Mouse (Mus musculus): Measurements from ENCODE around the gene Gjc3. TPM values are rescaled to one million over a fixed set of nuclear protein-coding genes. Genes with fewer than 3 reads are reported as not detected.
"Not testable (repeated sequence)": the region's sequence is repeated elsewhere in the genome, so short reads cannot be mapped to it uniquely, and the experiment has no call there.

The Gjc3 gene
- polyA plus RNA-seq, 1 experiment from 2014 or later = 0.92 TPM

GRCm38 (mm10) chr5:137956404-137956803 is 6.5 kb downstream of the Gjc3 start:
- H3K9me3 ChIP-seq (replicated peaks) = no peaks in the 10 kb centered on the region
- 89% methylated on average over 3 of the region's 3 CpGs for WGBS
- H3K36me3 ChIP-seq = no peaks in the 10 kb centered on the region

GRCm38 (mm10) chr5:137951218-137951617 is 11.7 kb downstream of the Gjc3 start:
- ATAC-seq (ENCODE audit: insufficient number of reproducible peaks, low FRiP score, low TSS enrichment, low read depth) = no peak
- 33% methylated on average over 6 of the region's 6 CpGs for WGBS
- Histone ChIP-seq H3K4me2 (replicated peaks) (no peak overlapping the region), H3K4me1 (no peaks in the 10 kb centered on the region), H3K36me3 (no peaks in the 10 kb centered on the region), H3K9ac (no peak overlapping the region), H3K4me3 (replicated peaks) (no peak overlapping the region), H3K27ac (replicated peaks) (no peak overlapping the region), H3K9me3 (replicated peaks) (no peaks in the 10 kb centered on the region), H3K27me3 (no peaks in the 10 kb centered on the region)

More at GRCm38 (mm10) chr5:137956404-137956803, 6.5 kb downstream of the Gjc3 start:
- no peak overlapping the region for H3K4me2 ChIP-seq (replicated peaks)
- H3K4me1 ChIP-seq = no peaks in the 10 kb centered on the region
- no peaks in the 10 kb centered on the region for H3K27me3 ChIP-seq
- H3K9ac ChIP-seq = no peak overlapping the region
- H3K27ac ChIP-seq (replicated peaks) = no peak overlapping the region
- ATAC-seq (ENCODE audit: insufficient number of reproducible peaks, low FRiP score, low TSS enrichment, low read depth) = no peak
- H3K4me3 ChIP-seq (replicated peaks) = no peak overlapping the region

- H3K9ac ChIP-seq = no peak overlapping the region
- H3K27me3 ChIP-seq = no peaks in the 10 kb centered on the region
- H3K9me3 ChIP-seq (replicated peaks) = no peaks in the 10 kb centered on the region
- no peak overlapping the region for H3K4me2 ChIP-seq (replicated peaks)
- H3K4me1 ChIP-seq = no peaks in the 10 kb centered on the region
- H3K27ac ChIP-seq (replicated peaks) = no peak overlapping the region
- ATAC-seq (ENCODE audit: insufficient number of reproducible peaks, low FRiP score, low TSS enrichment, low read depth) = no peak; the same call in 1 of the 2 replicates
- no peaks in the 10 kb centered on the region for H3K36me3 ChIP-seq
- no peak overlapping the region for H3K4me3 ChIP-seq (replicated peaks)
These were observed 15.6 kb downstream of the Gjc3 start for GRCm38 (mm10) chr5:137947303-137947702.

GRCm38 (mm10) chr5:137943133-137943532 is 19.8 kb downstream of the Gjc3 start:
- ATAC-seq (ENCODE audit: insufficient number of reproducible peaks, low FRiP score, low TSS enrichment, low read depth) = no peak
- H3K36me3 ChIP-seq = no peaks in the 10 kb centered on the region
- no peak overlapping the region for H3K9ac ChIP-seq
- H3K4me1 ChIP-seq = no peaks in the 10 kb centered on the region
- H3K27ac ChIP-seq (replicated peaks) = no peak overlapping the region
- no peak overlapping the region for H3K4me3 ChIP-seq (replicated peaks)
- H3K9me3 ChIP-seq (replicated peaks) = no peaks in the 10 kb centered on the region
- 78% methylated on average over 1 of the region's 1 CpGs for WGBS
- H3K27me3 ChIP-seq = no peaks in the 10 kb centered on the region
- no peak overlapping the region for H3K4me2 ChIP-seq (replicated peaks)

GRCm38 (mm10) chr5:137940948-137941347 is 21.9 kb downstream of the Gjc3 start:
- no peak overlapping the region for H3K4me2 ChIP-seq (replicated peaks)
- H3K27me3 ChIP-seq = no peaks in the 10 kb centered on the region
- H3K9ac ChIP-seq = no peak overlapping the region
- no peak overlapping the region for H3K27ac ChIP-seq (replicated peaks)
- H3K9me3 ChIP-seq (replicated peaks) = no peaks in the 10 kb centered on the region
- H3K4me1 ChIP-seq = no peaks in the 10 kb centered on the region
- ATAC-seq (ENCODE audit: insufficient number of reproducible peaks, low FRiP score, low TSS enrichment, low read depth) = no peak
- H3K4me3 ChIP-seq (replicated peaks) = no peak overlapping the region
- no peaks in the 10 kb centered on the region for H3K36me3 ChIP-seq
- 73% methylated on average over 4 of the region's 4 CpGs for WGBS

GRCm38 (mm10) chr5:137937238-137937637 is 25.7 kb downstream of the Gjc3 start:
- no peak overlapping the region for H3K4me2 ChIP-seq (replicated peaks)
- 58% methylated on average over 4 of the region's 4 CpGs for WGBS
- H3K4me3 ChIP-seq (replicated peaks) = no peak overlapping the region
- H3K9me3 ChIP-seq (replicated peaks) = no peaks in the 10 kb centered on the region
- no peaks in the 10 kb centered on the region for H3K4me1 ChIP-seq
- H3K9ac ChIP-seq = no peak overlapping the region
- no peaks in the 10 kb centered on the region for H3K36me3 ChIP-seq
- no peak for ATAC-seq (ENCODE audit: insufficient number of reproducible peaks, low FRiP score, low TSS enrichment, low read depth)
- H3K27me3 ChIP-seq = no peaks in the 10 kb centered on the region
- no peak overlapping the region for H3K27ac ChIP-seq (replicated peaks)

GRCm38 (mm10) chr5:137936486-137936885 is 26.4 kb downstream of the Gjc3 start:
- 90% methylated on average over 2 of the region's 2 CpGs for WGBS
- H3K27me3 ChIP-seq = no peaks in the 10 kb centered on the region
- no peak overlapping the region for H3K27ac ChIP-seq (replicated peaks)
- H3K36me3 ChIP-seq = no peaks in the 10 kb centered on the region
- no peak for ATAC-seq (ENCODE audit: insufficient number of reproducible peaks, low FRiP score, low TSS enrichment, low read depth)
- H3K4me1 ChIP-seq = no peaks in the 10 kb centered on the region
- H3K9me3 ChIP-seq (replicated peaks) = no peaks in the 10 kb centered on the region
- no peak overlapping the region for H3K4me2 ChIP-seq (replicated peaks)
- H3K9ac ChIP-seq = no peak overlapping the region
- no peak overlapping the region for H3K4me3 ChIP-seq (replicated peaks)

GRCm38 (mm10) chr5:137933934-137934333 is 29.0 kb downstream of the Gjc3 start:
- not testable (repeated sequence) for H3K27ac ChIP-seq (replicated peaks); H3K36me3 ChIP-seq; H3K4me3 ChIP-seq (replicated peaks); H3K4me1 ChIP-seq; ATAC-seq (ENCODE audit: insufficient number of reproducible peaks, low FRiP score, low TSS enrichment, low read depth); H3K9me3 ChIP-seq (replicated peaks); H3K27me3 ChIP-seq; H3K4me2 ChIP-seq (replicated peaks); H3K9ac ChIP-seq
- 70% methylated on average over 2 of the region's 2 CpGs for WGBS

GRCm38 (mm10) chr5:137928439-137928838 is 34.5 kb downstream of the Gjc3 start:
- no peak overlapping the region for H3K4me3 ChIP-seq (replicated peaks)
- no peak overlapping the region for H3K4me2 ChIP-seq (replicated peaks)
- no peaks in the 10 kb centered on the region for H3K36me3 ChIP-seq
- no peaks in the 10 kb centered on the region for H3K27me3 ChIP-seq
- 77% methylated on average over 11 of the region's 11 CpGs for WGBS
- no peak overlapping the region for H3K9ac ChIP-seq
- no peak overlapping the region for H3K27ac ChIP-seq (replicated peaks)
- no peaks in the 10 kb centered on the region for H3K9me3 ChIP-seq (replicated peaks)
- H3K4me1 ChIP-seq = no peaks in the 10 kb centered on the region
- ATAC-seq (ENCODE audit: insufficient number of reproducible peaks, low FRiP score, low TSS enrichment, low read depth) = no peak

- no peaks in the 10 kb centered on the region for H3K27me3 ChIP-seq
- H3K4me2 ChIP-seq (replicated peaks) = no peak overlapping the region
- H3K4me3 ChIP-seq (replicated peaks) = no peak overlapping the region
- no peaks in the 10 kb centered on the region for H3K36me3 ChIP-seq
- H3K27ac ChIP-seq (replicated peaks) = no peak overlapping the region
- no peaks in the 10 kb centered on the region for H3K9me3 ChIP-seq (replicated peaks)
- no peak overlapping the region for H3K9ac ChIP-seq
- ATAC-seq (ENCODE audit: insufficient number of reproducible peaks, low FRiP score, low TSS enrichment, low read depth) = no peak
- H3K4me1 ChIP-seq = no peaks in the 10 kb centered on the region
These were observed 40.7 kb downstream of the Gjc3 start for GRCm38 (mm10) chr5:137922171-137922570.

- Histone ChIP-seq H3K4me1 (no peaks in the 10 kb centered on the region), H3K27ac (replicated peaks) (no peak within 1 kb of the TSS), H3K4me3 (replicated peaks) (no peak within 1 kb of the TSS), H3K36me3 (no peaks in the 10 kb centered on the region), H3K4me2 (replicated peaks) (no peak within 1 kb of the TSS), H3K27me3 (no peaks in the 10 kb centered on the region), H3K9ac (no peak within 1 kb of the TSS), H3K9me3 (replicated peaks) (no peaks in the 10 kb centered on the region)
- no peak for ATAC-seq (ENCODE audit: insufficient number of reproducible peaks, low FRiP score, low TSS enrichment, low read depth)
- 44% methylated on average over 2 of the region's 2 CpGs for WGBS
These were observed 41.4 kb downstream of the Gjc3 start, which contains the start of gene Cyp3a13 for GRCm38 (mm10) chr5:137921532-137921931. Gene Cyp3a13 (minus strand): TSS chr5:137921619.

- WGBS = 55% methylated on average over 6 of the region's 6 CpGs
- H3K9me3 ChIP-seq (replicated peaks) = no peaks in the 10 kb centered on the region
- no peaks in the 10 kb centered on the region for H3K4me1 ChIP-seq
- no peak overlapping the region for H3K4me3 ChIP-seq (replicated peaks)
- no peak overlapping the region for H3K9ac ChIP-seq
- H3K36me3 ChIP-seq = no peaks in the 10 kb centered on the region
- H3K27ac ChIP-seq (replicated peaks) = no peak overlapping the region
- no peaks in the 10 kb centered on the region for H3K27me3 ChIP-seq
- no peak overlapping the region for H3K4me2 ChIP-seq (replicated peaks)
- no peak for ATAC-seq (ENCODE audit: insufficient number of reproducible peaks, low FRiP score, low TSS enrichment, low read depth)
These were observed 47.3 kb downstream of the Gjc3 start for GRCm38 (mm10) chr5:137915550-137915949.
